Mouse (Mus musculus) myocyte (in vitro differentiated cells): ENCODE results near the gene Bhlhb9.
"Not testable (repeated sequence)": the region's sequence is repeated elsewhere in the genome, so short reads cannot be mapped to it uniquely, and the experiment has no call there.

Experiments
- E2F4 ChIP-seq: IDR thresholded peaks from one replicate; pipeline ENCODE4 v1.6.1; 2011; ENCODE audit warnings: mild to moderate bottlenecking, control low read depth, moderate library complexity; ENCODE audit not compliant: insufficient read depth
- MAX ChIP-seq: IDR thresholded peaks from one replicate; pipeline ENCODE4 v1.6.1; 2011; ENCODE audit warnings: low read depth, mild to moderate bottlenecking, control low read depth
- MYOD1 ChIP-seq, 3 experiments: IDR thresholded peaks; one replicate each; pipeline ENCODE4 v1.6.1; 2011; ENCODE audit warnings: control low read depth in 2 of 3, low read depth in 2 of 3, mild to moderate bottlenecking in 2 of 3, moderate library complexity in 1 of 3; ENCODE audit not compliant: insufficient read length in 2 of 3, control insufficient read depth in 1 of 3
- MYOG ChIP-seq, 3 experiments: IDR thresholded peaks; one replicate each; pipeline ENCODE4 v1.6.1; 2011; ENCODE audit warnings: control low read depth in 2 of 3, low read depth in 2 of 3, mild to moderate bottlenecking in 2 of 3; ENCODE audit not compliant: insufficient read length in 2 of 3, control insufficient read depth in 1 of 3, insufficient read depth in 1 of 3
- POLR2A ChIP-seq: IDR thresholded peaks from one replicate; pipeline ENCODE4 v1.6.1; 2011; ENCODE audit warnings: low read depth, mild to moderate bottlenecking, control low read depth, moderate library complexity; ENCODE audit not compliant: insufficient read length
- POLR2AphosphoS2 ChIP-seq: IDR thresholded peaks from one replicate; pipeline ENCODE4 v1.6.1; 2011; ENCODE audit warnings: low read depth, control low read depth; ENCODE audit not compliant: insufficient read length
- REST ChIP-seq: IDR thresholded peaks from one replicate; pipeline ENCODE4 v1.6.1; 2011; ENCODE audit warnings: mild to moderate bottlenecking, control low read depth, moderate library complexity; ENCODE audit not compliant: insufficient read depth, insufficient read length
- TCF12 ChIP-seq: IDR thresholded peaks from one replicate; pipeline ENCODE4 v1.6.1; 2011; ENCODE audit warnings: mild to moderate bottlenecking, control low read depth; ENCODE audit not compliant: poor library complexity, insufficient read depth, severe bottlenecking
- USF1 ChIP-seq: IDR thresholded peaks from one replicate; pipeline ENCODE4 v1.6.1; 2011; ENCODE audit warnings: low read depth, mild to moderate bottlenecking, control low read depth, moderate library complexity

DNA sequence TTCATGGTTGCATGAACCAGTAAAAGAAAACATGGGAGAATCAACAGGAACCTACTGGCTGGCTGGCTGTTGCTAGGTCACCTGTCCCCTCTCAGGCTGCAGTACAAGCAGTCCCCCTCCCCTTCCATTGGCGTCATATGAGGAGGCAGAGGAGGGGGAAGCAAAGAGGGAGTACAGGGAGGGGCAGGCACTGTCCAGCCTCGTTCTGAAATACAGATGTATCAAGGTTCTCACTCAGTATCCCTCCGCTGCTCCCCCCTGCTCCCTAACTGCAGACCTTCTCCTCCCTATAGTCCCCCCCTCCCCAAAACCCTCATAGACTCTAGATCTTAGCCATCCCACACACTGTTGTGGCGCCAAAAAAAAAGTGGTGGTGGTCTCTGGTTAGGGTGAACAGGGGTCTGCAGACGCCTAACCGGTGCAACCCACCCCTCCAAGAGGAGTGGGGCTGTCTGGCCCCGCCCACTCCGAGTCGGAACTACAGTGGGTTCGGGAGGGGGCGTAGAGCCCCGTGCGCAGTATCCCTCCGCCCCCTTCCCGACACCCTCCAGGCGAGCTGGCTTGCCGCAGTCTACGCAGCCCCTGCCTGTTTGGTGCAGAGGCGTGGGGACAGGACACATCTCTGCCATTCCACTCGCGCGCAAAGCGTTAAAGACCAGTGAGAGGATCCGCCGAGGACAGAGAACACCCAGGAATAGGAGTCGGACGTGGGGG, 1.6 kb upstream of the Bhlhb9 start:
- not testable (repeated sequence) for TF ChIP-seq MYOG (IDR thresholded peaks at IDR 0.05; ENCODE audit: control insufficient read depth in 1 of 3, insufficient read depth in 1 of 3, insufficient read length in 2 of 3, low read depth in 2 of 3); POLR2A; USF1; E2F4; POLR2AphosphoS2; MAX; MYOD1 (IDR thresholded peaks at IDR 0.05; ENCODE audit: control insufficient read depth in 1 of 3, insufficient read length in 2 of 3, low read depth in 2 of 3); TCF12; REST
